In the genomic region with DNA sequence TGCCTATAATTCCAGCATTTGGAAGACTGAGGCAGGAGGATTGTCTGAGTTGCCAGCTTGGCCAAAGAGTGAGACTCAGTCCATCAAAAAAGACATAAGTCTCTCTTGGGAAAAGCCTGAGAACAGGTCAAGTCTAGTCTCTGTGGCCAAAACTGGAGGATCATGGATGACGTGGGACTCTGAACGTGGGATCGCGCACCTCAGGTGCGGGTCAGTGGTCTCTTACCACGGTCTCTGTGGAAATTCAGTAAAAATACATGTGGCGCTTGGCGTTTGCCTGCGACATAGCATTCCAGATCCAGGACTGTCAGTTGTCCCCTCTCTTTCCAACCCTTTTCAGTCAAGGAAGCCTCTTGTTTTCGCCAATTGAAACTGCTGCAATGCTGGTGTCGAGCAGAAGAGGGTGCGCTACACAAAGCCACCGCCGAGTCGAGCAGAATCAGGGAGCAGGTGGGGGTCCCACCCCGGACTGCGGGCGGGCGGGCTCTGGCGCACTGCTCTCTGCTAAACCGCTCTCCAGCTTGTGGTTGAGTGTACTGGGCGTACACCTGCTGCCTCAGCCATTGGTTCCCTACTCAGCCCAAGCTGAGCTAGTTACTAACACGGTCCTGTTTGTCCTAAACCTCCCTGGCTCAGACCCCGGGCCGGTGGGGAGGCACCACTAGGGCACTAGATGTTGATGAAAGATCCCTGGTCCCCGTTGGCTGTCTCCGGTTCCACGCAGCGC, we compare ENCODE assay signal across 1 mouse cellular context.
TF ChIP-seq lines count a peak whose summit lies in the region.

No protein-coding gene starts in this region.

TF ChIP-seq in C2C12, 6 proteins besides CTCF, POLR2A, EP300 and RAD21:
- TF ChIP-seq FOSL1 (IDR thresholded peaks at IDR 0.05; ENCODE audit: insufficient read depth, low read length, poor library complexity, severe bottlenecking) (no peak), MYOG (IDR thresholded peaks at IDR 0.05; ENCODE audit: control insufficient read depth, extremely low read depth, insufficient read length) (no peak), MAX (IDR thresholded peaks at IDR 0.05) (no peak), USF1 (IDR thresholded peaks at IDR 0.05; ENCODE audit: low read depth) (no peak), CEBPB (IDR thresholded peaks at IDR 0.05; ENCODE audit: low read depth) (no peak), MYOD1 (IDR thresholded peaks at IDR 0.05; ENCODE audit: control insufficient read depth, insufficient read length, low read depth) (no peak)
